Mouse (Mus musculus): Measurements from ENCODE around the gene Taco1. TPM values are rescaled to one million over a fixed set of nuclear protein-coding genes. Genes with fewer than 3 reads are reported as not detected.

The Taco1 gene
- polyA plus RNA-seq, 1 experiment from 2014 or later = 12.0 TPM

- no peak overlapping the region for H3K4me2 ChIP-seq (replicated peaks)
- H3K4me1 ChIP-seq (replicated peaks) = no peaks in the 10 kb centered on the region
- H3K36me3 ChIP-seq = peaks cover 6% of the 10 kb centered on the region; the same call in 1 of the 2 replicates
- ATAC-seq = no peak
- WGBS = 64% methylated on average over 3 of the region's 3 CpGs
- no peaks in the 10 kb centered on the region for H3K27me3 ChIP-seq (replicated peaks)
- no peak overlapping the region for H3K27ac ChIP-seq
- H3K9ac ChIP-seq = no peak overlapping the region
- no peaks in the 10 kb centered on the region for H3K9me3 ChIP-seq
- H3K4me3 ChIP-seq (replicated peaks) = no peak overlapping the region
Measured at GRCm38 (mm10) chr11:106122736-106123135, 56.9 kb downstream of the Taco1 start.

Other genes starting within 250 kb of the Taco1 start
- 44.0 and 45.5 TPM in 2 replicates for gene Cyb561, start 112.7 kb upstream of the Taco1 start, polyA plus RNA-seq (2015; fragmentation: Nextera tagmentation; extraction: Ambion mirVana)
- gene Ace, start 98.1 kb upstream of the Taco1 start, polyA plus RNA-seq (2015; fragmentation: Nextera tagmentation; extraction: Ambion mirVana) = 6.9 and 11.1 TPM in 2 replicates
- not detected in 2 replicates for gene Ace3, start 71.4 kb upstream of the Taco1 start, polyA plus RNA-seq (2015; fragmentation: Nextera tagmentation; extraction: Ambion mirVana)
- gene Kcnh6, start 57.9 kb upstream of the Taco1 start, polyA plus RNA-seq (2015; fragmentation: Nextera tagmentation; extraction: Ambion mirVana) = 2.2 and 2.5 TPM in 2 replicates
- gene Dcaf7, start 29.2 kb upstream of the Taco1 start, polyA plus RNA-seq (2015; fragmentation: Nextera tagmentation; extraction: Ambion mirVana) = 51.6 and 52.3 TPM in 2 replicates
- gene Map3k3, start 18.6 kb downstream of the Taco1 start, polyA plus RNA-seq (2015; fragmentation: Nextera tagmentation; extraction: Ambion mirVana) = 14.2 and 18.0 TPM in 2 replicates
- gene Gm10840, start 94.8 kb downstream of the Taco1 start, polyA plus RNA-seq (2015; fragmentation: Nextera tagmentation; extraction: Ambion mirVana) = not detected in 2 replicates
- gene Limd2, start 94.8 kb downstream of the Taco1 start, polyA plus RNA-seq (2015; fragmentation: Nextera tagmentation; extraction: Ambion mirVana) = 94.0 and 108 TPM in 2 replicates
- 14.0 and 14.9 TPM in 2 replicates for gene Strada, start 136.1 kb downstream of the Taco1 start, polyA plus RNA-seq (2015; fragmentation: Nextera tagmentation; extraction: Ambion mirVana)
- gene Ccdc47, start 150.3 kb downstream of the Taco1 start, polyA plus RNA-seq (2015; fragmentation: Nextera tagmentation; extraction: Ambion mirVana) = 88.6 and 91.5 TPM in 2 replicates
- 58.1 and 62.9 TPM in 2 replicates for gene Ddx42, start 150.9 kb downstream of the Taco1 start, polyA plus RNA-seq (2015; fragmentation: Nextera tagmentation; extraction: Ambion mirVana)
- gene Ftsj3, start 190.0 kb downstream of the Taco1 start, polyA plus RNA-seq (2015; fragmentation: Nextera tagmentation; extraction: Ambion mirVana) = 52.5 and 56.3 TPM in 2 replicates
- 247 and 259 TPM in 2 replicates for gene Psmc5, start 190.1 kb downstream of the Taco1 start, polyA plus RNA-seq (2015; fragmentation: Nextera tagmentation; extraction: Ambion mirVana)
- 60.6 and 61.5 TPM in 2 replicates for gene Smarcd2, start 206.9 kb downstream of the Taco1 start, polyA plus RNA-seq (2015; fragmentation: Nextera tagmentation; extraction: Ambion mirVana)
- 0.31 and 0.33 TPM in 2 replicates for gene Tcam1, start 210.6 kb downstream of the Taco1 start, polyA plus RNA-seq (2015; fragmentation: Nextera tagmentation; extraction: Ambion mirVana)
- gene Gh, start 235.8 kb downstream of the Taco1 start, polyA plus RNA-seq (2015; fragmentation: Nextera tagmentation; extraction: Ambion mirVana) = not detected in 2 replicates
- 2.9 and 3.0 TPM in 2 replicates for gene Cd79b, start 248.7 kb downstream of the Taco1 start, polyA plus RNA-seq (2015; fragmentation: Nextera tagmentation; extraction: Ambion mirVana)

Data from intestine, embryonic 15.5 days (tissue).